Mouse (Mus musculus) bone marrow, adult 2 months (tissue): ENCODE measurements around the gene P4ha2. TPM values are rescaled to one million over a fixed set of nuclear protein-coding genes. Genes with fewer than 3 reads are reported as not detected.

Experiments used
- H3K27ac ChIP-seq: fragments of 200-500 bp; 2 replicates; pipeline ENCODE4 v1.5.1; 2012; ENCODE audit warnings: low read depth, mild to moderate bottlenecking, control low read depth, inconsistent platforms, low read length; ENCODE audit not compliant: control insufficient read depth, poor library complexity, insufficient read depth
- H3K4me1 ChIP-seq: fragments of 200-500 bp; 2 replicates; pipeline ENCODE4 v1.6.1; 2011; ENCODE audit warnings: low read length; ENCODE audit not compliant: control insufficient read depth, insufficient read depth
- H3K4me3 ChIP-seq: fragments of 200-500 bp; replicated peaks from 2 replicates; pipeline ENCODE3; 2011; ENCODE audit warnings: mild to moderate bottlenecking, low read depth, low read length, control low read depth; ENCODE audit not compliant: control insufficient read depth
- CTCF ChIP-seq: fragments of 200-500 bp; IDR thresholded peaks from 2 replicates; pipeline ENCODE4 v1.5.1; 2011; ENCODE audit warnings: low read length, control low read depth; ENCODE audit not compliant: control insufficient read depth, insufficient read depth
- POLR2A ChIP-seq: fragments of 200-500 bp; IDR thresholded peaks from 2 replicates; pipeline ENCODE4 v1.6.1; 2011; ENCODE audit warnings: low read depth, mild to moderate bottlenecking, control low read depth, low read length, borderline replicate concordance; ENCODE audit not compliant: control insufficient read depth
- WGBS: fragments of 180-500 bp; shearing (Covaris S2); methylation state at CpG from one replicate; pipeline ENCODE4 v1.1.7; 2018; 5-methylcytosine and 5-hydroxymethylcytosine counted together
- polyA plus RNA-seq: library from polyadenylated mRNA; stranded (reverse); fragments of >200 nt; gene quantifications from 2 replicates; pipeline ENCODE4 v1.2.4, GENCODE M21; 2011; ENCODE audit warnings: low replicate concordance; ENCODE audit not compliant: missing spikeins, insufficient read depth, insufficient read length

The P4ha2 gene
- polyA plus RNA-seq, 1 experiment: 5.1 TPM

DNA sequence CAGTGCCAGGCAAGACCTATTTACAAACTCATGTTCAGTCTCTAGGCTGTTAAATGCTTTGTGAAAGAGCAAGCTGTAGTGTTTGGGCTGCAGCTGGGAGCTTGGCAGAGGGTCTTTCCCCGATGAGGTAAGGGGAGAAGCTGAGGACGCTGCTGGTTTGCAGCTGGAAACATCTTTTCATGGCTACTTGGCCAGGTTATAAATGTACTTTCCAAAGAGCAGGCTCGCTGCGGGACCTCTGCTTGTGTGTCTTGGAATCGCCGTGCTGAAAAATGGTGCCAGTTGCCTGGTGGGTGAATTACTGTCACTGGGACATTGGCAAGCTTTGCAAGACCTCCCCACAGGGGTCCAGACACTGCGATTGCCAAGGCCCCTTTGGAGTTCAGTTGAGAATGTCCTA lies 7.3 kb downstream of the P4ha2 start:
- no peaks in the 10 kb centered on the region for H3K4me1 ChIP-seq
- no peak overlapping the region for H3K27ac ChIP-seq
- WGBS: 84% methylated on average over 7 of the region's 7 CpGs
- no peak for TF ChIP-seq CTCF
- TF ChIP-seq POLR2A: no peak
- H3K4me3 ChIP-seq: no peak overlapping the region

DNA sequence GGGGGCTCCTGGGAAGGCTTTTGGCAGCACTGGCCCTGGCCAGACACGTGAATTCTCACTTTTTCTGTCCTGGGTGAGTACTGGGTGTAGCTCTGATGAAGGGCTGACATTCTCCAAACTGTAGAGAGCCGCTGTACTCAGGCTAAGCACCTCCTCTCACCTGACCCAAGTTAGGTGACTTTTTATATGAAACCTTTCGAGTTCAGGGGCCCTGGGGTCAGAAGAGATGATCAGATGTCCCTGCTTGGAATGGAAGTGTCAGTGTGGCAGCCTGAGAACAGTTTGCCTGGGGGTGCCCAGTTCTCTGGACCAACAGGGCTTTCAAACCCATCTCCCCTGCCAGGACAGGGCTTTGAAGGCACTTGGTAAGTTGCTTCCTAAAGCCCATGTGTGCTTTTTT lies 8.2 kb downstream of the P4ha2 start:
- Histone ChIP-seq H3K4me1 (no peaks in the 10 kb centered on the region), H3K4me3 (no peak overlapping the region), H3K27ac (no peak overlapping the region)
- 62% methylated on average over 3 of the region's 3 CpGs for WGBS
- TF ChIP-seq CTCF (no peak), POLR2A (no peak)

DNA sequence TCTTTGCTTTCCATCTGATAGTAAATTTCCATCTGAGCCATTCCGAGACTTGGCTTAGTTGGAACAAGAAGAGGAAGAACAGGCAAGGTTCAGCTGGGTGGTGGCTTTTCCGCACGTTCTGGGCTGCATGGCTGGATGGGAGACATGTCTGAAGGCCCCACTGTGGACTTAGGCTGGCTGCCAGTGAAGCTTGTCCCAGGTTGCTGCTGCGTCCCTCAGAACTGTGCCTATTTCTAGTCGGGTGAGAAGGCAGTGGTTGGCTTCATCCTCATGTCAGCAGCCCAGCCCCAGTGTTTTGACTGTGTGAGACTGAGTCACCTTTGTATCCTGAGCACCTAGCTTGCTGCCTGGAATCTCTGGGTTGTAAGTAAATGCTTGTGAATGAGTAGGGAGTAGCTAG lies 9.0 kb downstream of the P4ha2 start:
- Histone ChIP-seq H3K4me3 (no peak overlapping the region), H3K4me1 (no peaks in the 10 kb centered on the region), H3K27ac (no peak overlapping the region)
- TF ChIP-seq CTCF: no peak
- no peak for TF ChIP-seq POLR2A
- WGBS: 70% methylated on average over 5 of the region's 5 CpGs

GRCm38 (mm10) chr11:54111291-54111690 lies 11.4 kb downstream of the P4ha2 start:
- 77% methylated on average over 7 of the region's 7 CpGs for WGBS
- no peaks in the 10 kb centered on the region for H3K4me1 ChIP-seq
- H3K27ac ChIP-seq: no peak overlapping the region
- no peak overlapping the region for H3K4me3 ChIP-seq
- no peak for TF ChIP-seq CTCF
- TF ChIP-seq POLR2A: no peak

- whole genome bisulfite sequencing: 84% methylated on average over 21 of the region's 21 CpGs
- H3K4me3 ChIP-seq: no peak overlapping the region
- no peak overlapping the region for H3K27ac ChIP-seq
- TF ChIP-seq POLR2A (no peak), CTCF (no peak)
- H3K4me1 ChIP-seq: no peaks in the 10 kb centered on the region
These were observed 12.3 kb downstream of the P4ha2 start for GRCm38 (mm10) chr11:54111976-54112741.

- TF ChIP-seq CTCF (no peak), POLR2A (no peak)
- no peaks in the 10 kb centered on the region for H3K4me1 ChIP-seq
- no peak overlapping the region for H3K4me3 ChIP-seq
- no peak overlapping the region for H3K27ac ChIP-seq
- 0% methylated on average over 10 of the region's 10 CpGs for WGBS
These were observed 13.0 kb downstream of the P4ha2 start for GRCm38 (mm10) chr11:54112920-54113319.

DNA sequence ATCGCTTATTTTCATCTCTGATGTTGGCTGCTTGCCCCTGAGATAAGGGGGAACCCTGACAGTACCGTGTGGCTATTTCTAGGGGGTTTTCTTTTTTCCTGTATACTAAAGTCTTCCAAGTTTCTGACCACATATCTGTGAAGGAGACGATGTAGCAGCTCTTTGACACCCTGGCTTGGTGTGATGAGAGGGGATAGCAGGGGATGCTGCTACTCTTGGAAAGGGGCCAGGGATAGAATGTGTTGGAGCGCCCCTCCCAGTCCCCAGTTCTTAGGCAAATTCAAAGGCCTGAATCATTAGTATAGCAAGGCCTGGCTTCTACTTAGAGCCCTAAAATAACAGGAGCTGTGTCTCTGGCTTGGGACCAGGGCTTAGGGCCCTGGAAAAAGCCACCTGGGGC lies 13.5 kb downstream of the P4ha2 start:
- H3K27ac ChIP-seq: no peak overlapping the region
- TF ChIP-seq POLR2A (no peak), CTCF (no peak)
- no peaks in the 10 kb centered on the region for H3K4me1 ChIP-seq
- H3K4me3 ChIP-seq: no peak overlapping the region
- WGBS: 16% methylated on average over 4 of the region's 4 CpGs

DNA sequence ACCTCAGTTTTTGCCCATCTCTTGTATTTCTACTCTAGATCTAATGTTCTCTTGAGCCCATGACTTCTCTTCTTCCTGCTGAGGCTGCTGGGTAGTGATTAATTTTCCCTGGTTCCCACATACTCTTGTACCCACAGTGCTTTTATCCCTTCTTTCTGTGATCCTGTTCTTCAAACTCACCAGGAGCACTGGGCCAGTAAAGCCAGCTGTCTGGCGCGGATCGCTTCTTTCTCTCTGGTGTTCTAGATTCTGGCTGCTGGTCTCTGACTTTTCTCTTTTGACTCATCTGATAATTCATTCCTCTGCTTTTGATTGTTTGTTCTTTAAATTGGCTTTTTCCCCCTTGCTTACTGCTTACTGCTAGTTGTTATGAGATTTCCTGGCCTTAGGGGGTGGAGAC lies 14.9 kb downstream of the P4ha2 start:
- TF ChIP-seq POLR2A: no peak
- no peak for TF ChIP-seq CTCF
- H3K4me3 ChIP-seq: no peak overlapping the region
- H3K27ac ChIP-seq: no peak overlapping the region
- no peaks in the 10 kb centered on the region for H3K4me1 ChIP-seq
- 92% methylated on average over 3 of the region's 3 CpGs for WGBS

DNA sequence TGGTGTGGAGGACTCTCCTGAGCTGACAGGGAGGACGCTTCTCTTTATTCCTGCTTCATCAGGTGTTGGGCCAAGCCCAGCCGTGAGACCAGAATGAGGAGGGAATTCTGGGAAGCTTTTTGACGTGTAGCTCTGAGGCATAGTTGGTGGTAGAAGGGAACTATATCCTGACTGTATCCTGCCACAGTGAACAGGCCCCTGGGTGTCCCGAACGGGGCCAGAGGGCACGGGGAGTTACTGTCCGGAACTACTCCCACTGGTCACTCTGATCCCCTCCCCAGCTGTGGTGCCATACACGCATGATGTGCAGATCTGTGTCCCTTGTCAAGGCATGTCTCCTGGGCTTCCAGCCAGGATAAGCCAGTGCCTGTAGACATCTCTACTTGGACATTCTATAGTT lies 15.4 kb downstream of the P4ha2 start:
- Histone ChIP-seq H3K27ac (no peak overlapping the region), H3K4me1 (no peaks in the 10 kb centered on the region), H3K4me3 (no peak overlapping the region)
- 87% methylated on average over 8 of the region's 8 CpGs for WGBS
- TF ChIP-seq CTCF (no peak), POLR2A (no peak)
